Mouse (Mus musculus) liver, embryonic 14.5 days (tissue): ENCODE measurements around the gene Rpl21. TPM values are rescaled to one million over a fixed set of nuclear protein-coding genes. Genes with fewer than 3 reads are reported as not detected.

Experiments
- ATAC-seq: fragments of 200-750 bp; cut with Nextera tagmentation; 2 replicates; pipeline ENCODE4 v1.8.0; 2017; ENCODE audit warnings: moderate number of reproducible peaks, mild to moderate bottlenecking, moderate library complexity; ENCODE audit not compliant: insufficient read depth
- DNase-seq, 3 experiments: peaks; one replicate each; pipeline ENCODE4 v3.0.0-alpha.2; 2012 to 2013; ENCODE audit warnings: low read depth in 3 of 3, low spot score in 3 of 3
- H3K27ac ChIP-seq: fragments of 300-500 bp; sonication (generic); 2 replicates; pipeline ENCODE4 v1.5.1; 2014; ENCODE audit warnings: moderate library complexity, mild to moderate bottlenecking, control low read depth, inconsistent platforms
- H3K27me3 ChIP-seq: fragments of 300-500 bp; sonication (generic); 2 replicates; pipeline ENCODE4 v1.6.1; 2014; ENCODE audit warnings: mild to moderate bottlenecking, low read length, moderate library complexity; ENCODE audit not compliant: control insufficient read depth, insufficient read depth
- H3K36me3 ChIP-seq: fragments of 300-500 bp; sonication (generic); replicated peaks from 2 replicates; pipeline ENCODE4 v1.6.1; 2014; ENCODE audit warnings: low read depth; ENCODE audit not compliant: control insufficient read depth, insufficient read depth
- H3K4me1 ChIP-seq, 2 experiments: fragments of 200-500 bp in 1 of 2; fragments of 300-500 bp in 1 of 2; sonication (generic) in 1 of 2; replicated peaks; 2 replicates each; pipeline ENCODE4 v1.6.1; 2012 to 2014; ENCODE audit warnings: antibody characterized with exemption in 1 of 2, inconsistent platforms in 1 of 2, low read length in 1 of 2; ENCODE audit not compliant: control insufficient read depth in 2 of 2, insufficient read depth in 2 of 2
- H3K4me2 ChIP-seq: fragments of 300-500 bp; sonication (generic); 2 replicates; pipeline ENCODE4 v1.6.1; 2014; ENCODE audit warnings: low read depth, mild to moderate bottlenecking, control low read depth, moderate library complexity
- H3K4me3 ChIP-seq, 2 experiments: fragments of 200-500 bp in 1 of 2; fragments of 300-500 bp in 1 of 2; sonication (generic) in 1 of 2; 2 replicates each; pipeline ENCODE4 v1.5.1; 2012 to 2014; ENCODE audit warnings: low read depth in 2 of 2, low read length in 2 of 2, mild to moderate bottlenecking in 2 of 2, control low read depth in 1 of 2, inconsistent platforms in 1 of 2, moderate library complexity in 1 of 2; ENCODE audit not compliant: insufficient read depth in 1 of 2
- H3K9ac ChIP-seq: fragments of 300-500 bp; sonication (generic); replicated peaks from 2 replicates; pipeline ENCODE4 v1.6.1; 2014; ENCODE audit warnings: mild to moderate bottlenecking, control low read depth, moderate library complexity
- H3K9me3 ChIP-seq: fragments of 300-500 bp; sonication (generic); 2 replicates; pipeline ENCODE4 v1.6.1; 2016; ENCODE audit warnings: low read length, mixed read lengths; ENCODE audit not compliant: control insufficient read depth
- CTCF ChIP-seq: IDR thresholded peaks from 2 replicates; pipeline ENCODE4 v1.5.1; 2016; ENCODE audit warnings: antibody characterized with exemption, low read depth, control low read depth
- EP300 ChIP-seq: IDR thresholded peaks from 2 replicates; pipeline ENCODE4 v1.6.1; 2016; ENCODE audit warnings: antibody characterized with exemption, low read depth
- WGBS: fragments of 180-500 bp; shearing (Covaris S2); extraction: QIAGEN DNeasy Blood & Tissue Kit; methylation state at CpG from one replicate; pipeline ENCODE4 v1.1.7; 2014; ENCODE audit not compliant: insufficient replicate concordance; 5-methylcytosine and 5-hydroxymethylcytosine counted together
- polyA plus RNA-seq, 2 experiments: library from polyadenylated mRNA; depleted of rRNA in 1 of 2; stranded (reverse) in 1 of 2; unstranded in 1 of 2; fragments of >200 nt; fragmentation: Nextera tagmentation in 1 of 2; extraction: Ambion mirVana in 1 of 2; gene quantifications; 2 replicates each; pipeline versions ENCODE4 v1.2.1 to v1.2.3; 2012 to 2014

Gene Rpl21
- polyA plus RNA-seq, 2 experiments: 236 to 467 TPM

GRCm38 (mm10) chr5:146838836-146839648, 6.4 kb downstream of the Rpl21 start:
- H3K27ac ChIP-seq: no peak overlapping the region
- no peak; the same call in 1 of the 2 replicates for ATAC-seq

GRCm38 (mm10) chr5:146839760-146840159, 7.1 kb downstream of the Rpl21 start:
- Histone ChIP-seq H3K36me3 (peaks cover 38% of the 10 kb centered on the region), H3K9ac (no peak overlapping the region), H3K27ac (no peak overlapping the region), H3K27me3 (peaks cover 8% of the 10 kb centered on the region), H3K4me1 (peaks cover 0 to 5% of the 10 kb centered on the region in 2 experiments; a peak in 3 of 4 replicates), H3K9me3 (no peaks in the 10 kb centered on the region), H3K4me3 (no peak overlapping the region), H3K4me2 (no peak overlapping the region)
- TF ChIP-seq EP300: no peak
- no peak for TF ChIP-seq CTCF
- DNase-seq (no peak), ATAC-seq (no peak)
- 47% methylated on average over 5 of the region's 5 CpGs for WGBS

More at GRCm38 (mm10) chr5:146838836-146839648, 6.4 kb downstream of the Rpl21 start:
- Histone ChIP-seq H3K36me3 (peaks cover 45% of the 10 kb centered on the region), H3K9ac (no peak overlapping the region), H3K4me1 (peaks cover 6 to 12% of the 10 kb centered on the region in 2 experiments; a peak in 3 of 4 replicates), H3K4me2 (no peak overlapping the region), H3K4me3 (no peak overlapping the region), H3K27me3 (peaks cover under 1% of the 10 kb centered on the region; the same call in 1 of the 2 replicates), H3K9me3 (no peaks in the 10 kb centered on the region)
- WGBS: 47% methylated on average over 12 of the region's 12 CpGs
- no peak for DNase-seq
- no peak for TF ChIP-seq EP300
- TF ChIP-seq CTCF: no peak

- Histone ChIP-seq H3K4me3 (no peak overlapping the region), H3K4me1 (no peaks in the 10 kb centered on the region; a peak in 2 of 4 replicates), H3K36me3 (peaks cover 31% of the 10 kb centered on the region), H3K27me3 (peaks cover 14% of the 10 kb centered on the region), H3K9me3 (no peaks in the 10 kb centered on the region), H3K27ac (no peak overlapping the region), H3K9ac (no peak overlapping the region), H3K4me2 (no peak overlapping the region)
- no peak for TF ChIP-seq EP300
- TF ChIP-seq CTCF: no peak
- no peak for DNase-seq
- WGBS: 51% methylated on average over 4 of the region's 4 CpGs
- no peak for ATAC-seq
Measured at GRCm38 (mm10) chr5:146840422-146840821, 7.7 kb downstream of the Rpl21 start.

- peaks cover 23% of the 10 kb centered on the region for H3K36me3 ChIP-seq
- no peak overlapping the region for H3K4me3 ChIP-seq
- DNase-seq (no peak), ATAC-seq (no peak)
- no peak overlapping the region for H3K4me2 ChIP-seq
- H3K4me1 ChIP-seq: no peaks in the 10 kb centered on the region; a peak in 2 of 4 replicates
- TF ChIP-seq EP300: no peak
- no peak for TF ChIP-seq CTCF
- H3K27ac ChIP-seq: no peak overlapping the region
- H3K9ac ChIP-seq: no peak overlapping the region
- H3K9me3 ChIP-seq: no peaks in the 10 kb centered on the region
- H3K27me3 ChIP-seq: peaks cover 23% of the 10 kb centered on the region
- 69% methylated on average over 5 of the region's 5 CpGs for WGBS
Measured at GRCm38 (mm10) chr5:146841301-146841700, 8.6 kb downstream of the Rpl21 start.

GRCm38 (mm10) chr5:146841996-146842395, 9.3 kb downstream of the Rpl21 start:
- Histone ChIP-seq H3K4me1 (no peaks in the 10 kb centered on the region; a peak in 2 of 4 replicates), H3K4me2 (no peak overlapping the region), H3K9ac (no peak overlapping the region), H3K36me3 (peaks cover 16% of the 10 kb centered on the region), H3K4me3 (no peak overlapping the region), H3K27ac (no peak overlapping the region), H3K27me3 (peaks cover 30% of the 10 kb centered on the region), H3K9me3 (no peaks in the 10 kb centered on the region)
- TF ChIP-seq CTCF (no peak), EP300 (no peak)
- 70% methylated on average over 4 of the region's 4 CpGs for WGBS
- no peak for ATAC-seq
- DNase-seq: no peak
